Mouse (Mus musculus): ENCODE measurements at regions not wholly inside any gene's neighbourhood (a gene's known extent, or its start where the extent isn't known, plus 50 kb on each side); places are given as distances from the start of the nearest gene placed in this dataset.

GRCm38 (mm10) chr1:64443436-64443835 is 89.0 kb upstream of the Creb1 start:
- TF ChIP-seq CTCF (IDR thresholded peaks at IDR 0.05; ENCODE audit: extremely low read depth, insufficient read depth, insufficient read length, insufficient replicate concordance) (no peak), POLR2A (IDR thresholded peaks at IDR 0.05; ENCODE audit: low read depth, low read length) (no peak)
- Histone ChIP-seq H3K27ac (ENCODE audit: insufficient read depth, low read length) (no peak overlapping the region), H3K36me3 (ENCODE audit: control insufficient read depth, insufficient read depth, low read length) (no peaks in the 10 kb centered on the region), H3K4me3 (ENCODE audit: extremely low read depth, insufficient read depth, insufficient read length) (no peak overlapping the region), H3K27me3 (ENCODE audit: control insufficient read depth, insufficient read depth, low read length) (no peaks in the 10 kb centered on the region), H3K4me1 (ENCODE audit: control insufficient read depth, insufficient read depth, insufficient read length) (peaks cover 1% of the 10 kb centered on the region; the same call in 1 of the 2 replicates)
- DNase-seq (ENCODE audit: low read depth in 1 of 2, low spot score in 2 of 2): no peak
- 88% methylated on average over 6 of the region's 6 CpGs for WGBS

GRCm38 (mm10) chr1:64442179-64442874 is 90.1 kb upstream of the Creb1 start:
- Histone ChIP-seq H3K36me3 (ENCODE audit: control insufficient read depth, insufficient read depth, low read length) (no peaks in the 10 kb centered on the region), H3K27me3 (ENCODE audit: control insufficient read depth, insufficient read depth, low read length) (no peaks in the 10 kb centered on the region), H3K4me3 (ENCODE audit: extremely low read depth, insufficient read depth, insufficient read length) (no peak overlapping the region), H3K4me1 (ENCODE audit: control insufficient read depth, insufficient read depth, insufficient read length) (no peaks in the 10 kb centered on the region), H3K27ac (ENCODE audit: insufficient read depth, low read length) (no peak overlapping the region)
- DNase-seq (ENCODE audit: low read depth in 1 of 2, low spot score in 2 of 2): no peak
- WGBS: 86% methylated on average over 9 of the region's 9 CpGs
- no peak for TF ChIP-seq CTCF (IDR thresholded peaks at IDR 0.05; ENCODE audit: extremely low read depth, insufficient read depth, insufficient read length, insufficient replicate concordance)
- no peak for TF ChIP-seq POLR2A (IDR thresholded peaks at IDR 0.05; ENCODE audit: low read depth, low read length)

GRCm38 (mm10) chr1:64423256-64423655 is 109.2 kb upstream of the Creb1 start:
- Histone ChIP-seq H3K4me3 (ENCODE audit: extremely low read depth, insufficient read depth, insufficient read length) (no peak overlapping the region), H3K27me3 (ENCODE audit: control insufficient read depth, insufficient read depth, low read length) (no peaks in the 10 kb centered on the region), H3K36me3 (ENCODE audit: control insufficient read depth, insufficient read depth, low read length) (no peaks in the 10 kb centered on the region), H3K4me1 (ENCODE audit: control insufficient read depth, insufficient read depth, insufficient read length) (no peaks in the 10 kb centered on the region), H3K27ac (ENCODE audit: insufficient read depth, low read length) (no peak overlapping the region)
- no peak for TF ChIP-seq POLR2A (IDR thresholded peaks at IDR 0.05; ENCODE audit: low read depth, low read length)
- TF ChIP-seq CTCF (IDR thresholded peaks at IDR 0.05; ENCODE audit: extremely low read depth, insufficient read depth, insufficient read length, insufficient replicate concordance): no peak
- no peak for DNase-seq (ENCODE audit: low read depth in 1 of 2, low spot score in 2 of 2)
- WGBS: 74% methylated on average over 1 of the region's 1 CpGs

- Histone ChIP-seq H3K27ac (ENCODE audit: insufficient read depth, low read length) (no peak overlapping the region), H3K27me3 (ENCODE audit: control insufficient read depth, insufficient read depth, low read length) (no peaks in the 10 kb centered on the region), H3K4me1 (ENCODE audit: control insufficient read depth, insufficient read depth, insufficient read length) (no peaks in the 10 kb centered on the region), H3K4me3 (ENCODE audit: extremely low read depth, insufficient read depth, insufficient read length) (no peak overlapping the region), H3K36me3 (ENCODE audit: control insufficient read depth, insufficient read depth, low read length) (no peaks in the 10 kb centered on the region)
- no peak for DNase-seq (ENCODE audit: low read depth in 1 of 2, low spot score in 2 of 2)
- no peak for TF ChIP-seq POLR2A (IDR thresholded peaks at IDR 0.05; ENCODE audit: low read depth, low read length)
- no peak for TF ChIP-seq CTCF (IDR thresholded peaks at IDR 0.05; ENCODE audit: extremely low read depth, insufficient read depth, insufficient read length, insufficient replicate concordance)
Observed at GRCm38 (mm10) chr1:64418567-64418966, 113.9 kb upstream of the Creb1 start.

GRCm38 (mm10) chr1:64415906-64416305 is 116.5 kb upstream of the Creb1 start:
- H3K27me3 ChIP-seq (ENCODE audit: control insufficient read depth, insufficient read depth, low read length): no peaks in the 10 kb centered on the region
- H3K4me1 ChIP-seq (ENCODE audit: control insufficient read depth, insufficient read depth, insufficient read length): no peaks in the 10 kb centered on the region
- no peak overlapping the region for H3K27ac ChIP-seq (ENCODE audit: insufficient read depth, low read length)
- no peak for TF ChIP-seq POLR2A (IDR thresholded peaks at IDR 0.05; ENCODE audit: low read depth, low read length)
- TF ChIP-seq CTCF (IDR thresholded peaks at IDR 0.05; ENCODE audit: extremely low read depth, insufficient read depth, insufficient read length, insufficient replicate concordance): no peak
- no peak for DNase-seq (ENCODE audit: low read depth in 1 of 2, low spot score in 2 of 2)
- 86% methylated on average over 7 of the region's 7 CpGs for WGBS
- no peak overlapping the region for H3K4me3 ChIP-seq (ENCODE audit: extremely low read depth, insufficient read depth, insufficient read length)
- H3K36me3 ChIP-seq (ENCODE audit: control insufficient read depth, insufficient read depth, low read length): no peaks in the 10 kb centered on the region

GRCm38 (mm10) chr1:64413181-64413560 is 119.3 kb upstream of the Creb1 start:
- H3K4me3 ChIP-seq (ENCODE audit: extremely low read depth, insufficient read depth, insufficient read length): no peak overlapping the region
- no peak for DNase-seq (ENCODE audit: low read depth in 1 of 2, low spot score in 2 of 2)
- H3K4me1 ChIP-seq (ENCODE audit: control insufficient read depth, insufficient read depth, insufficient read length): no peaks in the 10 kb centered on the region
- no peaks in the 10 kb centered on the region for H3K36me3 ChIP-seq (ENCODE audit: control insufficient read depth, insufficient read depth, low read length)
- 84% methylated on average over 4 of the region's 4 CpGs for WGBS
- H3K27ac ChIP-seq (ENCODE audit: insufficient read depth, low read length): no peak overlapping the region
- no peak for TF ChIP-seq POLR2A (IDR thresholded peaks at IDR 0.05; ENCODE audit: low read depth, low read length)
- H3K27me3 ChIP-seq (ENCODE audit: control insufficient read depth, insufficient read depth, low read length): no peaks in the 10 kb centered on the region

- DNase-seq (ENCODE audit: low read depth in 1 of 2, low spot score in 2 of 2): no peak
- no peak for TF ChIP-seq POLR2A (IDR thresholded peaks at IDR 0.05; ENCODE audit: low read depth, low read length)
- TF ChIP-seq CTCF (IDR thresholded peaks at IDR 0.05; ENCODE audit: extremely low read depth, insufficient read depth, insufficient read length, insufficient replicate concordance): no peak
- no peaks in the 10 kb centered on the region for H3K27me3 ChIP-seq (ENCODE audit: control insufficient read depth, insufficient read depth, low read length)
- no peak overlapping the region for H3K27ac ChIP-seq (ENCODE audit: insufficient read depth, low read length)
- WGBS: 86% methylated on average over 10 of the region's 10 CpGs
- no peaks in the 10 kb centered on the region for H3K36me3 ChIP-seq (ENCODE audit: control insufficient read depth, insufficient read depth, low read length)
- no peaks in the 10 kb centered on the region for H3K4me1 ChIP-seq (ENCODE audit: control insufficient read depth, insufficient read depth, insufficient read length)
- no peak overlapping the region for H3K4me3 ChIP-seq (ENCODE audit: extremely low read depth, insufficient read depth, insufficient read length)
Observed at GRCm38 (mm10) chr1:64412481-64413180, 119.8 kb upstream of the Creb1 start.

Measured in spleen, adult 2 months (tissue).